Mouse (Mus musculus) CD4-positive, CD25-positive, alpha-beta regulatory T cell, adult 2 months (primary cell): Measurements from ENCODE around the gene Tnrc6a.

Source experiments
- DNase-seq: peaks from one replicate; pipeline ENCODE4 v3.0.0-alpha.2; 2012; ENCODE audit warnings: low read depth, low spot score

The Tnrc6a gene

DNA sequence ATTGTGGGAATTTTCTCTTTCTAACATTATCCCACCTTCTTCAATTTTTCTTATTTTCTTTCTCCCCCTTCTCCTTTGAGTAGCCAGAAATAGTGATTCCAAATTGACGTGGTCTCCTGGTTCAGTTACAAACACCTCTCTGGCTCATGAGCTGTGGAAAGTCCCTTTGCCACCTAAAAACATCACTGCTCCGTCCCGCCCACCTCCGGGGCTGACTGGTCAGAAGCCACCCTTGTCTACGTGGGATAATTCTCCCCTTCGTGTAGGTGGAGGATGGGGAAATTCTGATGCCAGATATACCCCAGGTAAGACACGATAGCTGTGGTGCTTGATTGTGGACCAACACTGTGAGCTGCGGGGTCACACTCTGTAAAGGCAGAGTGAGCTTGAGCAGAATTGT is 66.1 kb downstream of the Tnrc6a start:
- peak; percentile 53 for DNase-seq

DNA sequence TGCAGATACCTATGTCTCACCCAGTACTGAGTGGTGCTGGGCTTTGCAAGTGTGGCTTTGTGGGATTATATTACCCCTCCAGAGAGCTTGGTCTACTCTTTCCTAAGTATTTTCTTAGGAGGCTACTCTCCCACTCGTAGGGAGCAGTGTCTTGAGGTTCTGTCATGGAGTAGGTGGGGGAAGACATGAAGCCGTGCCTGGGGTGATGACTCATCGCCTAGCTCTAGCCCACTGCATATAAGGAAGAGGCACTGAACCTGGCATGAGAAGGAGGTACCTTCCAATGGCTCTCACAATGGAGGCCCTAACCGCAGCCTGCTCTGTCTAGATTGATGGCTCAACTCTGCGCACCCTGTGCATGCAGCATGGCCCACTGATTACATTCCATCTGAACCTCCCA is 68.0 kb downstream of the Tnrc6a start:
- peak; percentile 11 for DNase-seq

DNA sequence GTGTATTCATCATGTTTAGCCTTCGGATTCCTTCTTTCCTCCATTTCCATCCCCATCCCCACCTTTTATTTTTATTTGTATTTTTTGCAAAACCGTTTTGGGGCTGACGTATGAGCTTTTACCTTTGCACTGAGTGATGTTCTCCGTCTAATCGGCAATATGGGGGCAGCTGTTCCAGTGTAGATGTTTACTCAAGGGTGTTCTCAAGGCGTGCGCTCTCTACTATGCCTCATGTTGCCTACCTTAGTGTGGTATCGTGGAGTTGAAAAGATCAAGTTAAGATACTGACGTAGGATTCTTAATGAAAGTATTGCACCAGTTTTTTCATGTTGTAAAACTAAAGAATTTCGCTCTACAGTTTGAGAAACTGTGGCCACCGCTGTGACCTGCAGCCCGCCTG is 69.5 kb downstream of the Tnrc6a start:
- DNase-seq: no peak

DNA sequence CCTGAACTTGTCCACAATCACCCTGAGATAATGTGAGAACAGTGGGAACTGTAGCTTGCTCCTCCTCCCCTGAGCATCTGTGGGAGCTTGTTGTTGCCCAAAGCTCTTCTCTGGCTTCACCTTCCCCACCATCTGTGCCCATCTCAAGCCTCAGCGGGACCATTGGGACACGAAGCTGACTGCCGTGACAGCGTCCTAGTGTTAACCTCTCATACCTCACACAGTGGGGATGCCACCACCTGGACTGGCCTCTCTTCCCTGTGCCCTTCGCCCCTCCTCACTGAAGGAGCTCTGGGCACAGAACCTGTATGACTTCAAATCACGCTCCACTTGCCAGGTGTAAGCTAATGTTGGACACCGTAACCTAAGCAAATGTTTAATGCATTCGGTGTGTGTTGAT is 71.0 kb downstream of the Tnrc6a start:
- no peak for DNase-seq

DNA sequence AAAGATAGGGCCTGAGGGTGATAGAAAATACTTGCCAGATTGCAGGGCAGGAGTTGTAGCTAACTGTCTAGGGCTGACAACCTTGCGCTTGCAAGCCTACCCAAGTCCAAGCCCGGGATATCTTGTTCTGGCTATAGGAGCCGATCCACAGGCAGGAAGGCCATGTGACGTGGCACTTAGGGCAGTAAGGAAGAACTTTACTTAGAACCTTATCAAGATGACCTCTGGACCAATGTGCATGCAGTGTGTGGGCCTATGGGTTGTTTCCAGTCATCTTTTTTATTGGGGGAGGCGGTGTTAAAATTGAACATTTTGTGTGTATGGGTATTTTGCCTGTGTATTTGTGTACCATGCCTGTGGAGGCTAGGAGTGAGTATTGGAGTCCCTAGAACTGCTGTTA is 72.7 kb downstream of the Tnrc6a start:
- DNase-seq: no peak

DNA sequence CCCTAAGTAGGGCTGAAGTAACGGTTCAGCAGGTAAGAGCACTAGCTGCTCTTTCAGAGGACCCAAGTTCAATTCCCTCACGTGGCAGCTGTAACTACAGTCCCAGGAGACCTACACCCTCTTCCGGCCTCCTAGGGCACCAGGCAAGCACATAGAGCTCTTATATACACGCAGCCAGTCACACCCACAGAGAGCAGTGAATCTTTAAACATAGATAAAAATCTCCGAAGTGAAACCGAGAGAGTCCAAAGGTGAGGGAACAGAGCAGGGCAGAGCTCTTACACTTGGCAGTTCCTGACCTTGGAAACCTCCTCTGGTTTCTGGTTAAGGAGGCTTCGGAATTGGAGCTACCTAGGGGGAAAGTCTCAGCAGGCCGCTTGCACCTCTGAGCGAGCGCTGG is 75.0 kb downstream of the Tnrc6a start:
- DNase-seq: no peak

DNA sequence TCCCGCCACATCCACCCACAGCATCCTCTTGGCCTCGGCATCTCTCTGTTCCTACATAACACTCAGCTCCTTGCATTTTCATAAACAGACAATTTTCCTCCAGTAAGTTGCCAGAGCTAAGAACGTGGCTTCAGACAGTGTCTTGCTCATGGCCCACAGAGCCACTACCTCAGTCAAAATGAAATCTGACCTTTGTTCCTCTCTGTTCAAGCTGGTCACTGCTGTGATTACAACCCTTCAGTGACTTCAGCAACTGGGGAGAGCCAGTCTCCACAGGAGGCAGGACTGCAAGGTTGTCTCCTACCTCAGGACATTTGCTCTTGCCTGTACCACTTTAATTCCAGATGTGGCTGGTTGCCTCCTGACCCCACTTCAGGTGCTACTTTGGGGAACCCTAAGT is 75.5 kb downstream of the Tnrc6a start:
- no peak for DNase-seq

DNA sequence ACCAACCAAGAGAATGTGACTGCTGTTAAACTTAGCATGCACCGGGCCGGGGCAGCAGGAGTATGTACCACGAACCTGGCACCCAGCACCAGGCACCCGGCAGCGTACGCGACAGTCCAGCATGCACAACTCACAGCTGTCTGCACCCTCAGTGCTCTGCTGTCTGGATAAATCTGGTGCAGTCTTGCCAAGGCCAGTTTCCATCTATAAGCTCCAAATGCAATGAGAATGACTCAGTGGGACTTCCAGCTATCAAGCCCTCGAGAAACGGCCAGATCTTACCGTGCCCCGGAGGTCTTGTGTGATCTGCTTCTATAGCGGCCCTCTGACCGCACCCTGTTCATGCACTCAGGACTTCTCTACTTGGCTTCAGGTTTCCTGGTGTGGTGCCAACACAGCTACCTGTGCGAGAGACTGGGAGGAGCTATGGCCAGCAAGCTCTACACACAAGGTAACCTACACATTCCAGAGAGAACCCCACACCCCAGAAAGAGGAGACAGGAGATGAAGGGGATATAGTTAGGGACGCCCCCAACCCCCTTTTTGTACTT is 76.0 kb downstream of the Tnrc6a start:
- no peak for DNase-seq

DNA sequence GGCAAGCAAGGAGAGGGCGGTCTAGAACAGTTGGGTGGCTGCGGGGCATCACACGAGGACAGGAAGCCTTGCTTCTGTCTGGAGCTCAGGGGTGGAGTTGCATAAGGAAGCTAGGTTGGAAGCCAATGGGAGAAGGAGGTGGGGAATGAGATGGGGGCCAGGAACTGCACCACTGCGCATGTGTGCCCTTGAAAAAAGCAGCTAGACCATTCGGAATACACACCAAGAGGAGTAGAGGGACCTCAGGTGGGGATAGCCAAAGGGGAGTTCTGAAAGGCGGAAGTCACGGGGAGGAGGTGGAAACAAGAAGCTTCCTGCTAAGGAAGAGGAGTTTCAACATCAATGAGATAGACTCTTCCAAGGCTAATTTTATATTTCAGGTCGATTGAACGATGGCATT is 77.0 kb downstream of the Tnrc6a start:
- DNase-seq: no peak

DNA sequence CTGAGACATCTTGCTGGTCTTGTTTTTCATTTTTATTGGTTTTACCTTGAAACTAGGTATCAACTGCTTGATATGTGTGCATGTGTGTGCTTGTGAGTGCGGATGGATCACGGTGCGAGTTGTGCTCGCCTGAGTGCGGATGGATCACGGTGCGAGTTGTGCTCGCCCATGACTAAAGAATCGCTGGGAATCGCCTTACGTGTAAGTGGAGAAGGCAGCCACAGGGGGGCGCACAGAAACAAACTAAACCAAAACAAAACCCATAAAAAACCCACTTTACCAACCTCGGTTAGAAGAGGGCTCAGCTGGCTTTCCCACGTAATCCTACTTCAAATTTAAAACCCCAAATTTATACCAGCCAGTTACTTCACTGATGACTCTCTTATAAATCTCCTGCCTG is 81.6 kb downstream of the Tnrc6a start:
- peak; percentile 75 for DNase-seq

DNA sequence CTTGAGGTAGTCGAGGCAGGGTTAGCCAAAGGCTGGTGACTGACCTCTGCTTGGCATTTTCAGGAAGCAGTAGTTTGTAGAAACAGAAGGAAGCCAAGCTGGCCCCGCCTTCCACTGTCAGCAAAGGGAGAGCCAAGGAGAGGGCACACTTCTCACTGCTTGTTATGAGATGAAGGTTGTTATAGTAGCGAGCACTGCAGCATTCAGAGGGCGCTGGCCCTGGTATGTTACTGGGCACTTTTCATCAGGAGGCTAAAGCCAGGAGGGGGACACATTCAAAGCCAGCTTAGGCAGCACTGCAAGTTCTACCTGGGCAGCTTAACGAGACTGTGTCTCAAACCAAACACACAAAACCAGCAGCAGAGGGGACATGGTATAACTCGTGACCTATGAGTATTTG is 83.9 kb downstream of the Tnrc6a start:
- DNase-seq: no peak

DNA sequence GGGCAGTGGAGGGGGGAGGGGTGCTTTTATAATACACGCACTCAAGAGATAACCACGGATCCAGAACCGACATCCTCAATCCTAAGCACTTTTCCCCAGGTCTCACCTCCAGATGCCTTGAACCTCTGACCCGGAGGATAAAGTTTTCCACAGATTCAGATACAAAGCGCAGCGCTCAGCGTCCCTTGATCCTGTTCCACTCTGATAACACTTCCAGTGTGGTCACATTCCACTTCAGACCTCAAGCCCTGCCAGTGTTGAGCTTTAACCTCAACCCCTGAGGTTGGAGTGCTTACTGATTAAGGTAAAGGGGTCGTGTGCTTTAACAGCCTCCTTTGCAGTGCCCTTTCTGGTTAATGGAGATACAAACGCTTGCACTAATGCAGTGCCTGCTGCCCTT is 86.2 kb downstream of the Tnrc6a start:
- DNase-seq: no peak

DNA sequence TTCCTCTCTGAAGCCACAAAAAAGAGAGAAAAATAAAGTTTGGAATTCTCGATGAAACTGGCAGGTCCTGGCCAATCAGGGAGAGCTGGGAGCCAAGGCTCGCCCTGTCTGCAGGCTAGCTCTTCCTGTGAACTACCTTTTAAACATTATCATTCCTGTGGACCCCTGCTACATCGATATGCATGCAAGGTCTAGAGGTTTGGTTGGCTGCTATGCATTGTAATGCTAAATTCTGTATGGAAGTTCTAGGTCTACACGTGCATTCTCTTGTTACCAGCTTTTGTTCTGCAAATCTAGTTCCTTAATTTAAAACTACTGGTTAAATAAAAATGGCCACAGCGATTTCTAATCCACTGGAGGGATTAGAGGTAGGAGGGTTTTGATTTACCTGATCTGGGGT is 87.8 kb downstream of the Tnrc6a start:
- no peak for DNase-seq

DNA sequence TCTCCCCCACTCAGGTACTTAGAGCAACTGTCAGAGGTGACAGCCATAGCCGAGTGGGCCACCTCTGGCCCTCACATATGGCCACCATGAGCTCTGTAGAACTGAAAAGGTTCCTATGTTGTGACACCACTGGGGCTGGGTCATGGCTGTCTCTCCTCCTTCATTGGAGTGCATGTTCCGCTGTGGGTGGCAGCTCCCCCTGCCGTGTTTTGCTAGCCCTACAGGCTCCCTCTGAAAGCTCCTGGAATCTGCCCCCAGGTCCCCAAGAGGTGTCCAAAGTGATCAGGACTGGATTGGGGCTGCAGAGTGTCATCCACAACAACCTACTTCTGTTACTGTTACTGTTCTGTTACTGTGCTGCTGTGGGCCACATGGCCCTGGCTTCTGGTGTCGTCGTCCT is 88.6 kb downstream of the Tnrc6a start:
- no peak for DNase-seq

DNA sequence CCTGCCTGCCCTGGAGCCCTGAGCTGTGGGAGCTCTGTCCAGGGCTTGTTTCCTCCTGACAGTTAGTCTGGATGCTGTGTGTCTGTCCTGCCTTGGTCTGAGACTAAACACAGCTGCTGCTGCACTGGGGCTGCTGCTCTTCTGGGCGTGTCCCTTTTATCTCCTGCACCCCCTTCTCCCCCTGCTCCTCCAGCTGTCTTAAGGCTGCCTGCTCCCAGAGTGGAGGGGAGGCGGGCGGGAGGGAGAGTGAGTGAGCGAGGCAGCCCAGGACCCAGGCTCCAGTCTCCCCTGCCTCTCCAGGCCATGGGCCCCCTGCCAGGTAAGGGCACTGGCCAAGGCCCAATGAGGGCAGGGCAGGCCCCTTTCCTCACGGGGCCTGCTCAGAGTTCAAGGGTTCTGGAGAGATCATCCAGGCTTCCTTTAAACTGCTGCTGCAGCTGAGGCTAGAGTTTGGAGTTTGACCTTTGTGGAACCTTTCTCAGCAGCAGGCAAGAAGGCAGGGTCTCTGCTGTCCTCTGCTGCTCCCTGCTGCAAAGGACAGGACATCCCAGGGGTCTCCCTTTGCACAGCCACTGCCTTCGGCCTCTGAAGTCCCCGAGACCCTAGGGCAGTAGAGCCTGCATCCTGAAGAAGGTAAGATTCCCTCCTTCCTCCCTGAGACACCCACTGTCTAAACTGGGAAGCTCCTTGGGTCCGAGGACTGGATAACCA is 90.8 kb downstream of the Tnrc6a start, which contains the start of gene Slc5a11:
Slc5a11 (plus strand) TSS at position 416 of the 711 bp plus-strand sequence.
- no peak for DNase-seq

DNA sequence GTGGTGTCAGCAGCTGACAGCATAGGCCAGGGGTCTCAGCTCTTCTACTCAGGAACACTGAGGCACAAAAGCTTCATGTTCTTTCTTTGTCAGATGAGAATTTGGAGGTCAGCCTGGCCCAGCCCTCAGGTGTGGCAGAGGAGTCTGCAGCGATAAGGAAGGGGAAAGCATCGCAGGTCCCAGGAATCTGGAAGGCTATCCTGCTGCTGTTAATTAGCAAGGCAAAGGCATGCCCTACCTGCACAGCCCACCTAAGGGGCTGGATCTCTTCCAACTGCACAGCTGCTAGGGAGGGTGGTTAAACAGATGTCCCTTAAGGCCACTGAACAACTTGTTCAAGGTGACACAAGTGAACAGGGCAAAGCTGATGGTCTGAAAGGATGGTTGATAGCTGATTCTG is 91.5 kb downstream of the Tnrc6a start:
- no peak for DNase-seq

DNA sequence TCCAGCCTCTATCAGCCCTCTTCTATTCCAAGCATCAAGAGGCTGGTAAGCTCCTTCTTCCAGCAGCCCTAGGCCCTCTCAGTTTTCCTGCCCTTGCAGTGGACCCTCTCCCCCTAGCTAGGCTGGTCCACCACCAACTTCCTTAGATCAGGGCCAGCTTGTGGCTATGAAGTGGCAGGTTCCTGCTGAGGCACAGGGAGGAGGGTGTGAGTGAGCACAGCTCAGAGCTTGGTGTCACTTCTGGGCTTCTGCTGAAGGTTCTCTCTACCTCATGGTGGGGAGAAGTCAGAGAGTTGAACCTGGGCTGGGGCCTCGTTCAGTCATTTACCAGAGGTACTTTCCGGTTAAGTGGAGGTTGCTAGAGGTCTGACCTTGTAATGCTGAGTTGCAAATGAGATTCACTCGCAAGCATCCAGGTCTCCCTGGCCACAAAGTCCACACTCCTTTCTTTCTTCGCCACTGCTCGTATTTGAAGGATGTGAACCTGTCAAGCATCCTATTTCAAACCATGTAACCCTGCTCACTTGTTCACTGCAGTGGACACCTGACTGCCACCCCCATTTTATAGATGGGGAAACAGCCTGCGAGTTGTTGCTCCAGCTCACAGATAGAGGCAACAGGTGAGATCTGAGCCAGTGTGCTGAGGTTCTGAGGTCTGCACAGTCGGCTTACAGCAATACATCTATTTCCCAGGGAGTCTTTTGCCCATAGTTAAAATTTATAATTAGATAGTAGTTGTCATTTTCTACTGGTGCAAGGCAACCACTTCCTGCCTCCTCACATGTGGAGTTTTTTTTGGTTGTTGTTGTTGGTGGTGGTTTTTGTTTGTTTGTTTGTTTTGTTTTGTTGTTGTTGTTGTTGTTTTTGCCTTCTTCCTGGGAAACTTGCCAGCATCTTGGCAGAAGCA is 94.0 kb downstream of the Tnrc6a start:
- no peak for DNase-seq

DNA sequence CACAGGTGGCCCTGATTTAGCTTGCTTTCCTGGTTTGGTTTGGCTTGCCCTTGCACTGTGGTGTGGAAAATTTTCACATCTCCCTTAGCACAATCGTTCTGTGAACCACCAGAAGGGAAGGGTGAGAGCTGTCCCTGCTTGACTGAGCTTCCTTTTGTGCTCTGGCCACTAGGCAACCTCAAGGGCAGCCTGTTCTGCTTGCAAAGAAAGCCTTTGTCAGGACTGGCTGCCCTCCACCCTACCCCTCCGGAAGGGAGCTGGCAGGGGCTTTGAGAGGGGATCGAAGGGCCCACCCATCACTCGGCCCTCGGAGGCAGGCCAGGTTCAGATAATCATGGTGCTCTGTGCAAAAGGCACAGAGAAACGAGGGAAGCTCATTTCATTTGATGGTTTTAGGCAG is 94.9 kb downstream of the Tnrc6a start:
- no peak for DNase-seq

DNA sequence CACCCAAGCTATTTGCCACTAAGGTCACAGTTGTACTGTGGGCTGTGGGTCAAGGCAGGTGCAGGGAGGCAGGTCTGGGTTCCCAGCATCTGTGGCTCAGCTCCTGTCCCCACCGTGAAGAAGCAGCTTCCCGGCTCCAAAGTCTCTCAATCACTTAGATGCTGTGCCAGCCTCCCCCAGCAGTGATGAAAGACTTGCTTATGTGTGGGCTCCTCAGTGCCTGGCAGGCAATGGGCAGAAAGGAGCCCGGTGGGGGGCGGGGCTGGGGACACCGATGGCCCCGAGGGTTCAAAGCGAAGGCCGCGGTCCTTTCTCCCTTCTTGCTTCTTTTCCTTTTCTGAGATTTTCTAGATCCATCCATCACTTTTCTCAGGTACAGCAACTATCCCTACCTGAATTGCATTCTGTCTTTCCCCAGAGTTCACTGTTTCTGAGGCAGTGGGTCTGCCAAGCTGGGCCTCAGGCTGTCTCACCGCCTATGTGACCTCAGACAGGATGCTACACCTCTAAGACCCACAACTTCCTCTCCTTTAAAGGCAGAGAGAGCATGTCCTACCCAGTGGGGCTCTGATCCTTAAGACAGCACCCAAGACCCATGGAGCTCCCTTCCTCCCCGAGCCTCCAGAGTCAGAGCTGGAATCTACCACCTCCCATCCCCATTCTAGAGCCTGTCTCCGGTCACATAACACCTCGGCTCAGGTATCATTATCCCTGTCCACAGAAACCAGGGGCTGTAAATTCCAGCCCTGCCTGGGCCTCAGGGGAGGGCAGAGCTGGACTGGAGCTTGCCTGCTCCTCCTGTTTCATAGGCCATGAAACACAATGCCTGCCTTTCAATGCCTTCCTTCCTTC is 96.3 kb downstream of the Tnrc6a start:
- DNase-seq: peak; percentile 21

DNA sequence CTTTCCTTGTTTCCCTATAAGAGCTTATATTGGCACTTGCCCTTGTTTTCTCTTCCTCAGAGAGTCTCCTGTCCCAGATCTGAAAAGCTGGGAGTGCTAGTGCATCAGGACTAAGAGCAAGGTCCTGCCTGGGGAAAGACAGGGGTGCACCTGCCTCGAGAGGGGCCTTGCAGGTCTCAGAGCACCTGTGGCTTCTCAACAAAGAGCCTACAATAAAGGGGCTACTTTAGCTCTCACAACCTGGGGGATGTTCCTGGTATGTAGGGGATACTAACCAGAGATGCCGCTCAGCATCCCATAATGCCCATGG is 96.9 kb downstream of the Tnrc6a start:
- no peak for DNase-seq

DNA sequence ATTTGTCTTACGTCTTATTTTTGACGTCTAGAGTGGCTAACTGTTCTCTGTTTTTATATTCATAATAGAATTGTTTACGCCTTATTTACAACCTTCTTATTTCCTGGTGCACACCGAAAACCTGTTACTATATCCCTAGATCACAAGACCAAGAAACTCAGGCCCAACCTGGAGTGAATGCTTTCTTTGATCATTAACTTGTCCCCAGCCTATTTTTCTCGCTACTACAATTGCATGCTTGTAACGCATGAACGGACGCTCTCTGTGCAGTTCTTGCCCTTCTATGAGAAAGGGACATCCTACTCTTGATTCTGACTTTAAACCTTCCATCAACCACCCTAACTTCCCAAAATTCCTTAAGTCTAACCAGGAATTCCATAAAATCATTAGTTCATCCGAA is 100.4 kb downstream of the Tnrc6a start:
- no peak for DNase-seq

DNA sequence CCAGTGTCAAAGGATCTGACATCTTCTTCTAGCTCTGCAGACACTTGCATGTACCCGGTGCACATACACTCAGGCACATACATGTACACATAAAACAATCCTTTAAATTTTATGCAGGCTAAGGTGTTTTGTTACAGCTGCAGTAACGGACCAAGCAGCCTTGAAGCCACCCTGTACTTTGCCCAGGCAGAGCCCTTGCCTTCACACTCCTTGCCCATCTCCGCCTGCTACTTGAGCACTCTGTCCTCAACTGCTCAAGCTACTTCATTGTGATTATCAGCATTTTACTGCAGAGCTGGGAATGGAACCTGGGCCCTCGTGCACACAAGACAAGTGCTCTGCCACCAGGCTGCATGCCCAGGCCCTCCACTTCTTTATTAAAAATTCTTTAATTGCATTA is 101.5 kb downstream of the Tnrc6a start:
- no peak for DNase-seq
